Mouse (Mus musculus) kidney, postnatal 14 days (tissue): ENCODE measurements around the gene Wscd2.
A peak's percentile ranks its signal among the peaks of the same experiment; 100 is the strongest.

Source experiments
- DNase-seq: peaks from one replicate; pipeline ENCODE4 v3.0.0; 2022; ENCODE audit warnings: mixed read lengths

Gene Wscd2

DNA sequence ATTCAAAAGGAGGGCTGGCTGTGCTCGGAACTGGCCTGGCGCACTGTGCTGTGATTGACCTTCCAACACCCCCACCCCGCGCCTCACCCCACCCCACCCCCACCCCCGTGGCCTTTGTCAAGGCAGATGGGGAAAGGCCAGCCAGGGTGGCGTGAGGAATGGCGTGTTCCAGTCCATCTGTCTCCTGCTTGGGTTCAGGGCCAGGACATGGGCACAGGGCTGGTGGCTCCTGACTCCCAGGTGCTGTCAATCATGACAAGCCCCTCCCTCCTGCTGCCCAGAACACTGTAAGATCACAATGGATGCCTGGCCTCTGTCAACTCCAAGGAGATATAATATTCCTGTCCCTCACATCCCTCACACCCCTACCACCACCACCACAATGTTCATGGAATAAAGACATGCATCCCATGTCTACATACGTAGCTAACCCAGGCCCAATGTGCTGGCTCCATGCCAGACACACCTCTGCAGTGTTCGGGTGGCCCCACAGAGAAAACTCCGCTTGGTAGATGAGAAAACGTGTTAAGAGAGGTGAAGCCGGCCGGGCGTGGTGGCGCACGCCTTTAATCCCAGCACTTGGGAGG, 130.1 kb downstream of the Wscd2 start:
- no peak for DNase-seq

DNA sequence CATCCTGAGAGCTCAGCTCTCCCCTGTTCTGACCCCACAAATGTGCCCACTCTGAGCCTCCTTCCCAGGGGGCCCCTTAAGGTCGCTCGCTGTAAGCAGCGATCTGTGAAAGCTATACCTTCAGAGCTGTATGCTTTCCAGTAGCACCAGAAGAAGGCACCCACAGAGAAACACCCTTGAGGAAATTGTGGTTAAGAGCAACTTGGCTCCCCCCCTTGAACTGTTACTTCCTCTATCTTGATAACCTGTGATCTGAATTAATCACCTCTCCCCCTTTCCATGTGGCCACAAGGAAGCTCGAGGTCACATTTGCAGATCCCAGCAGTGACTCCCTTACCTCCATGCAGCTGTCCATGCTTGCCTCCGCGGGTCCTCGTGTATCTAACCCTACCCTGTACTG, 130.9 kb downstream of the Wscd2 start:
- DNase-seq, result no peak

GRCm38 (mm10) chr5:113623052-113623451, 132.9 kb downstream of the Wscd2 start:
- no peak for DNase-seq

- no peak for DNase-seq
These were observed 134.9 kb downstream of the Wscd2 start for GRCm38 (mm10) chr5:113625068-113625467.

GRCm38 (mm10) chr5:113626352-113626751, 136.2 kb downstream of the Wscd2 start:
- DNase-seq, result no peak

GRCm38 (mm10) chr5:113626991-113627390, 136.9 kb downstream of the Wscd2 start:
- DNase-seq, result no peak

GRCm38 (mm10) chr5:113627820-113628437, 137.8 kb downstream of the Wscd2 start:
- DNase-seq, result no peak

- DNase-seq, result no peak
These were observed 139.1 kb downstream of the Wscd2 start for GRCm38 (mm10) chr5:113629248-113629647.

DNA sequence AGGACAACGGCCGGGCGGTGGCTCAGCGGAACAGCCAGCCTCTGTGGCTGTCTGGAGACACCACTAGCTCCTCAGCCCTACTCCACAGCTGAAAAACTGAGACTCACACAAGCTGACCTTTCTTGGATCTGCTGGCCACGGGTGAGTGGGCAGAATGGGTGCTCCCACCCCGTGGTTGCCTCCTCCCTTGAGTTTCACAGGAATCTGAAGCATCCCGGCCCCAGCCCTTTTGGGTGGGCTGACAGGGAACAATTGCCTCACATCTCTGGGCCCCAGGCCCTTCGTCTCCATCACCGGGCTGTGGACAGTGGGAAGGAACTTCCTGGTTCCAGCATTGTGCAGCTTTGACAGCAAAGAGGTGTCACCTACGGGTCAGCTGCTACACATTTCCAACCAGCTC, 140.0 kb downstream of the Wscd2 start:
- no peak for DNase-seq

DNA sequence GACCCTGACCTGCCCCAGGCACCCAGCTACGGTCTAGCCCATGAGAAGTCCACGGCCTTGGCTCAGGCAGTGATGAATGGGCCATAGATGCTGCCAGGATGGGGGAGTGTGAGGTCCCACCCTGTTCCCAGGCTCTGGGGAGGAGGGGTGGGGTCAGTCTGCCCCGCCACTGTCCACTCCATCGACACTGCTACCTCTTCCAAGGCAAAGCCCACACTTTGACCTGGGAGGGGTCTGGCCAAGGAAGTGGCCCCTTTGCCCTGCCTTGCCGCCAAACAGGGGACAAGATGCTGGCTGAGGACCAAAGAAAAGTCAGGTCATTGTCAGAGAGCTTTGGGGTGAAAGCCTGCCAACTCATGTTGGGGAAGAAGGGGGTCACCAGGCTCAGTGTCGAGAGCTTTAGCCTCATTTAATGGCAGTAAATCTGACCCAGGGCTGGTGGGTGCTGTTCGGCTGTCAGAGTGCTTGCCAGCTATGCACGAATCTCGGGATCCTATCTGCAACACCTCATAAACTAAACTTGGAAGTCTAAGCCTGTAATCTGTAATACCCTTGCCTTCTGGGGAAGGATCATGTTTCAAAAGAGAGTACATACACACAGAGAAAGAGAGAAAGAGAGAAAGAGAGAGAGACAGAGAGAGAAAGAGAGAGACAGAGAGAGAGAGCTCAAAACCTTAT, 143.0 kb downstream of the Wscd2 start:
- peak; percentile 46 for DNase-seq

DNA sequence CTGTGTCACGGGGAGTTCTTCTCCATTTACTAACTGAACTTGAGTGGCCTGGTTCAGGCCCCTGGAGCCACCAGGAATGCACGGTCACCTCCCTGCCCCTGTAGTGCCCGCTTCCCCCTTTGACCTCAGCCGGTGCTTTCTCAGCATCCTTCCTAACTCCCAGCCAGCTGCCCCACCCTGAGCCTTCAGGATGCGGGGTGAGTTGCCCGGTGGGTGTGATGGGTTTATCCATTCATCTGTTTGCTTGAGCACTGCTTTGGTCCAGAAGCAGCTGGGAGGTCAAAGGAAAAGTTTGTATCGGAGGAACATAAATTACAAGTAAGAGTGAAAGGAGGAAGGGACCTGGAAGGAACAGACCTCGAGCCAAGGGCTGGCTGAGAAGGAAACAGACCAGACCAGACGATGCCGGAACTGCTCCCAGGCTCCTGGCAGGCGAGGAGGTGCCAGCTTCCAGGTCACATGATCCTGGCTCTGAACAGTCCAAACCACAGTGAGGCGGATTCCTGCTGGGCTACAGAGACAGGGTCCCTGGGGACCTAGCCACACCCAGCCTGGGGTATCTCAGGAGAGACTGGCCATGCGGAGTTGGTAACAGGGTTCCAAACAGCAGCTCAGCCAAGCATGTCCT, 144.0 kb downstream of the Wscd2 start:
- DNase-seq, result peak; percentile 83

GRCm38 (mm10) chr5:113634887-113635610, 144.9 kb downstream of the Wscd2 start:
- no peak for DNase-seq

- DNase-seq, result no peak
These were observed 145.9 kb downstream of the Wscd2 start for GRCm38 (mm10) chr5:113635861-113636565.

- DNase-seq, result no peak
These were observed 147.5 kb downstream of the Wscd2 start for GRCm38 (mm10) chr5:113637631-113638030.

DNA sequence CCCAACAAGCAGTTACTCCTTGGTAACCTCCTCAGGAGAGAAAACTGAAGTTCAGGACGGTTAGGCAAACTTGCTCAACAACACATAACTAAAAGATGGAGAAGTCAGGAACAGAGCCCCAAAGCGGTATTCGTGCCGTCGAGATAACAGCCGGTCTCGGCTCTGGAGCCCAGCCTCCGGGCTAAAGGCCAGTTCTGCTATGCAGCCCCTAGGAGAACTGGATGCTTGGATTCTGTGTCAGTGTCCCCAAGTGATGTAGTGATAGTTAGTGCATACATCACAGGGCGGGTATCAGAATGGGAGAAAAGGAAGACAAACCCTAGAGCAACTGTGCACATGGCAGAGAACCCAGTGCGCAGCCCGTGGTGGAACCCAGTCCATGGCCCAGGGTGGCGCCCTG, 147.9 kb downstream of the Wscd2 start:
- no peak for DNase-seq

DNA sequence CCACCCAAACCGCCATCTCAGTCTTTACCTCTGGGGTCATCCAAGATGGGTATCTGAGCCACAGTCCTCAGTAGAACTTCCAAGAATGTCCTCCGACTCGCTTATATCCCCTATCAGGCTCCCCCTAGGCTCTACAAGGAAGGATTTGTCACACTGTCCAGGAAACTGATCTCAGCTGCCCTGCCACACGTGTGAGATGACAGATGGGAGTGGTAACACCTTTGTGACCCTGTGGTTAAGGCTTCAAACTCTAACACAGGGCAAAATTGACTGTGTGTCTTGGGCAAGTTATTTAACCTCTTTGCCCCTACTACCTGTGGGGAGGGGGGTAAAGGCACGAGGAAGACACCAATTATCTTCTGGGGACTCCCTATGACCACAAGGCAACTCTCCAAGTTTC, 149.0 kb downstream of the Wscd2 start:
- peak; percentile 45 for DNase-seq
